Mouse (Mus musculus) small intestine, adult 2 months (tissue): ENCODE data around the gene Vcam1.

ENCODE experiments used
- CTCF ChIP-seq: fragments of 200-500 bp; IDR thresholded peaks from 2 replicates; pipeline ENCODE4 v1.5.1; 2012; ENCODE audit warnings: low read depth, mild to moderate bottlenecking, control low read depth, inconsistent platforms, low read length, moderate library complexity, mixed read lengths; ENCODE audit not compliant: insufficient replicate concordance, insufficient read length; ENCODE audit errors: extremely low read depth
- POLR2A ChIP-seq: fragments of 200-500 bp; IDR thresholded peaks from 2 replicates; pipeline ENCODE4 v1.6.1; 2012; ENCODE audit warnings: low read depth, mild to moderate bottlenecking, control low read depth, inconsistent platforms, low read length, moderate library complexity

GRCm38 (mm10) chr3:116162097-116162666 lies 32.7 kb upstream of the Vcam1 start:
- TF ChIP-seq CTCF (no peak), POLR2A (no peak)
